Mouse (Mus musculus): ENCODE data around the gene Mrpl39.

Gene Mrpl39

GRCm38 (mm10) chr16:84680760-84681159 lies 54.8 kb downstream of the Mrpl39 start:
- no peak for DNase-seq

DNA sequence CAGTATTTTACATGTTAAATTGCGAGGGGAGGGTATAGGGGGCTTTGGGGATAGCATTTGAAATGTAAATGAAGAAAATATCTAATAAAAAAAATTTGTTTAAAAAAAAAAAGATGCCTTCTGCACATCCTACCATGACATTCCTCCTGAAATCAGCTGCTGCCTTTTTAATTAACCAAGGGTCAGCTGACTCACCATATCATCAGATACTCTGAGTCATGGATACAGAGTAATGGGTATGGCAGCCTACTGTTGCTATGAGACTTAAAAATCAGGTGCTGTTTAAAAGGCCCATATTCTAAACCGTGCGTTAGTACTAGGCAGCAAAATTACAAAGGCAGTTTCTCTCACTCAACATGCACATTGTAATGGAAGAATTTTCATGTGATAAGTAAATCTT lies 58.2 kb downstream of the Mrpl39 start:
- no peak for DNase-seq

All from cerebellum, postnatal 36 days (tissue).